Mouse (Mus musculus) kidney, adult 2 months (tissue): ENCODE measurements at regions not wholly inside any gene's neighbourhood (a gene's known extent, or its start where the extent isn't known, plus 50 kb on each side); places are given as distances from the start of the nearest gene placed in this dataset.

Source experiments
- CTCF ChIP-seq: fragments of 200-500 bp; conservative IDR thresholded peaks from 2 replicates; pipeline ENCODE4 v1.5.1; 2011; ENCODE audit warnings: low read depth, mild to moderate bottlenecking, control low read depth, low read length, moderate library complexity, mixed read lengths; ENCODE audit not compliant: insufficient read depth, insufficient read length
- POLR2A ChIP-seq: fragments of 200-500 bp; IDR thresholded peaks from one replicate; pipeline ENCODE4 v1.6.1; 2011; ENCODE audit warnings: low read depth, low read length, control low read depth

- TF ChIP-seq CTCF (no peak), POLR2A (no peak)
These were observed 297.6 kb downstream of the Dio2 start for GRCm38 (mm10) chr12:90440672-90441071.
